Mouse (Mus musculus) heart, postnatal 0 days (tissue): ENCODE data around the gene Tmem222. TPM values are rescaled to one million over a fixed set of nuclear protein-coding genes. Genes with fewer than 3 reads are reported as not detected.

Source experiments
- ATAC-seq: fragments of 200-750 bp; cut with Nextera tagmentation; 2 replicates; pipeline ENCODE4 v1.8.0; 2017; ENCODE audit warnings: low read depth, moderate number of reproducible peaks, moderate library complexity; ENCODE audit not compliant: insufficient read depth
- DNase-seq: peaks from one replicate; pipeline ENCODE4 v3.0.0-alpha.2; 2016; ENCODE audit warnings: low spot score
- H3K27ac ChIP-seq: fragments of 300-500 bp; sonication (generic); 2 replicates; pipeline ENCODE4 v1.5.1; 2014; ENCODE audit warnings: low read depth, mild to moderate bottlenecking
- H3K27me3 ChIP-seq: fragments of 300-500 bp; sonication (generic); 2 replicates; pipeline ENCODE4 v1.6.1; 2014; ENCODE audit warnings: low read length, mixed read lengths; ENCODE audit not compliant: control insufficient read depth, insufficient read depth
- H3K36me3 ChIP-seq: fragments of 300-500 bp; sonication (generic); replicated peaks from 2 replicates; pipeline ENCODE4 v1.6.1; 2014; ENCODE audit warnings: low read length, mixed read lengths; ENCODE audit not compliant: control insufficient read depth, insufficient read depth
- H3K4me1 ChIP-seq: fragments of 300-500 bp; sonication (generic); 2 replicates; pipeline ENCODE4 v1.6.1; 2014; ENCODE audit warnings: antibody characterized with exemption; ENCODE audit not compliant: control insufficient read depth, insufficient read depth
- H3K4me2 ChIP-seq: fragments of 300-500 bp; sonication (generic); 2 replicates; pipeline ENCODE4 v1.6.1; 2014; ENCODE audit warnings: low read depth, mild to moderate bottlenecking, low read length, moderate library complexity
- H3K4me3 ChIP-seq: fragments of 300-500 bp; sonication (generic); 2 replicates; pipeline ENCODE4 v1.5.1; 2014; ENCODE audit warnings: low read depth, low read length
- H3K9ac ChIP-seq: fragments of 300-500 bp; sonication (generic); replicated peaks from 2 replicates; pipeline ENCODE4 v1.6.1; 2014; ENCODE audit warnings: low read depth, low read length, mixed read lengths
- H3K9me3 ChIP-seq: fragments of 300-500 bp; sonication (generic); replicated peaks from 2 replicates; pipeline ENCODE4 v1.6.1; 2016; ENCODE audit warnings: low read length; ENCODE audit not compliant: control insufficient read depth
- CTCF ChIP-seq: IDR thresholded peaks from 2 replicates; pipeline ENCODE4 v1.5.1; 2016; ENCODE audit warnings: antibody characterized with exemption, control low read depth, low read depth
- EP300 ChIP-seq: IDR thresholded peaks from 2 replicates; pipeline ENCODE4 v1.6.1; 2016; ENCODE audit warnings: antibody characterized with exemption, low read depth
- WGBS: fragments of 180-500 bp; shearing (Covaris S2); extraction: QIAGEN DNeasy Blood & Tissue Kit; methylation state at CpG from one replicate; pipeline ENCODE4 v1.1.7; 2014; 5-methylcytosine and 5-hydroxymethylcytosine counted together
- polyA plus RNA-seq: library from polyadenylated mRNA; unstranded; fragments of >200 nt; fragmentation: Nextera tagmentation; extraction: Ambion mirVana; gene quantifications from 2 replicates; pipeline ENCODE4 v1.2.1, GENCODE M21; 2015
- total RNA-seq: library from RNA; depleted of rRNA; stranded (reverse); fragments of >200 nt; gene quantifications from 2 replicates; pipeline ENCODE4 v1.2.3, GENCODE M21; 2014; ENCODE audit warnings: low replicate concordance

Tmem222 gene
- total and polyA plus RNA-seq, 2 experiments from 2014 or later, result 45.0 to 103 TPM

DNA sequence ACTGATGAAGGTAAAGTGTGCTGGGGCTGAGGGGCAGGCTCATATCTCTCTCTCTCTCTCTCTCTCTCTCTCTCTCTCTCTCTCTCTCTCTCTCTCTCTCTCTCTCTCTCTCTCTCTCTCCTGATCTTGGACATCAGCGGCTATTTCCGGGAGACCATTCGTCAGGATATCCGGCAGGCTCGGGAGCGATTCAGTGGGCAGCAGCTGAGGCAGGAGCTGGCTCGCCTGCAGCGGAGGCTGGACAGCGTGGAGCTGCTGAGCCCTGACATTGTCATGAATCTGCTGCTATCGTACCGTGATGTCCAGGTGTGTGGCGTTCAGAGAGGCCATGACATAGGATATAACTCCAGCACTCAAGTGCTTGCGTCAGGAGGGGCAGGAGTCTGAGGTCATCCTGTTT, 34.1 kb downstream of the Tmem222 start:
- TF ChIP-seq EP300 (no peak), CTCF (no peak)
- no peak overlapping the region for H3K27ac ChIP-seq

GRCm38 (mm10) chr4:133242710-133243109, 34.9 kb downstream of the Tmem222 start:
- H3K27ac ChIP-seq, result peak overlapping the region; percentile 44; the same call in 1 of the 2 replicates
- H3K36me3 ChIP-seq, result no peaks in the 10 kb centered on the region
- peaks cover 19% of the 10 kb centered on the region; the same call in 1 of the 2 replicates for H3K27me3 ChIP-seq
- H3K4me1 ChIP-seq, result no peaks in the 10 kb centered on the region
- H3K9ac ChIP-seq, result no peak overlapping the region
- ATAC-seq (no peak), DNase-seq (no peak)
- TF ChIP-seq CTCF (no peak), EP300 (no peak)
- WGBS, result 67% methylated on average over 9 of the region's 9 CpGs
- no peak overlapping the region for H3K4me2 ChIP-seq
- H3K4me3 ChIP-seq, result no peak overlapping the region
- no peaks in the 10 kb centered on the region for H3K9me3 ChIP-seq

More for the DNA sequence above, 34.1 kb downstream of the Tmem222 start:
- Histone ChIP-seq H3K4me3 (no peak overlapping the region), H3K9me3 (no peaks in the 10 kb centered on the region), H3K9ac (no peak overlapping the region), H3K4me2 (no peak overlapping the region), H3K36me3 (no peaks in the 10 kb centered on the region), H3K27me3 (peaks cover 27% of the 10 kb centered on the region; the same call in 1 of the 2 replicates), H3K4me1 (no peaks in the 10 kb centered on the region)
- 33% methylated on average over 12 of the region's 13 CpGs for WGBS
- no peak for ATAC-seq
- DNase-seq, result no peak

- H3K4me2 ChIP-seq, result peak overlapping the region; percentile 88
- peak overlapping the region; percentile 62 for H3K4me3 ChIP-seq
- no peaks in the 10 kb centered on the region for H3K9me3 ChIP-seq
- H3K4me1 ChIP-seq, result no peaks in the 10 kb centered on the region
- no peaks in the 10 kb centered on the region for H3K36me3 ChIP-seq
- no peak overlapping the region for H3K9ac ChIP-seq
- WGBS, result 23% methylated on average over 11 of the region's 11 CpGs
- TF ChIP-seq EP300 (peak; percentile 32; the same call in 1 of the 2 replicates), CTCF (no peak)
- DNase-seq (no peak), ATAC-seq (peak; percentile 1; the same call in 1 of the 2 replicates)
- peaks cover 16% of the 10 kb centered on the region; the same call in 1 of the 2 replicates for H3K27me3 ChIP-seq
- H3K27ac ChIP-seq, result peak overlapping the region; percentile 44
Observed at GRCm38 (mm10) chr4:133241910-133242309, 35.7 kb downstream of the Tmem222 start.

- DNase-seq, result peak; percentile 79
- Histone ChIP-seq H3K27ac (peak overlapping the region; percentile 91), H3K36me3 (no peaks in the 10 kb centered on the region), H3K4me1 (no peaks in the 10 kb centered on the region), H3K9ac (peak overlapping the region; percentile 62), H3K27me3 (peaks cover 9% of the 10 kb centered on the region; the same call in 1 of the 2 replicates), H3K9me3 (no peaks in the 10 kb centered on the region), H3K4me3 (peak overlapping the region; percentile 62), H3K4me2 (peak overlapping the region; percentile 88)
- under 1% methylated on average over 77 of the region's 78 CpGs for WGBS
- TF ChIP-seq EP300 (no peak), CTCF (no peak)
- ATAC-seq, result peak; percentile 87
Observed at GRCm38 (mm10) chr4:133240934-133241908, 36.4 kb downstream of the Tmem222 start.

DNA sequence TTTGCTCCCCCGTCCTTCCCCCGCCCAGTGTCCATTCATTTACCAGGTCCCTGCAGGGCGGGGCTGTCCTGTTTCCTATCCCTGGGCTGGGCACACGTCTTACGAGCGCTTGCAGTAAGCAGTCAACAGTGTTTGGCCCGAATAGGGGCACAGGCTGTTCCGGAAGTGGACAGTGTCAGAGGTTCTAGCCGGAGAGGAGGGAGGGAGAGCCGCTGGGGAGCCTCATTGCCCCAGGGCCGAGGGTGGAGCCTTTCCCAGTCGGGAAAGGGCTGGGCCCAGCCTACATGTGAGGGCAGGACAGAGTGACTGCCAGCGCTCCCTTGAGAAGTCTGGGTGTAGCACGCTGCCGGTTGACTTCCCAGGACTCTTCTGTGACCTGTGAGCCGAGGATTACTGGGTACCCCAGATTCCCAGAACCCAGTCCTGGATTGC, 37.1 kb downstream of the Tmem222 start, which contains the start of gene Map3k6:
Map3k6 (plus strand) TSS at position 329 of the 432 bp plus-strand sequence.
- H3K9ac ChIP-seq, result peak within 1 kb of the TSS; percentile 62
- no peaks in the 10 kb centered on the region for H3K36me3 ChIP-seq
- H3K9me3 ChIP-seq, result no peaks in the 10 kb centered on the region
- H3K27ac ChIP-seq, result peak within 1 kb of the TSS; percentile 91
- ATAC-seq, result peak; percentile 73
- H3K4me1 ChIP-seq, result no peaks in the 10 kb centered on the region
- DNase-seq, result peak; percentile 85
- H3K4me3 ChIP-seq, result peak within 1 kb of the TSS; percentile 62
- TF ChIP-seq EP300 (peak; percentile 97), CTCF (no peak)
- H3K4me2 ChIP-seq, result peak within 1 kb of the TSS; percentile 88
- H3K27me3 ChIP-seq, result 0 out of 2 replicates have a peak, but pooled peaks cover 7% of the 10 kb centered on the region
- WGBS, result 11% methylated on average over 16 of the region's 16 CpGs
